Mouse (Mus musculus) common myeloid progenitor, adult 5-6 weeks (primary cell): ENCODE data around the gene Gabra3. TPM values are rescaled to one million over a fixed set of nuclear protein-coding genes. Genes with fewer than 3 reads are reported as not detected.

Experiments
- ATAC-seq: replicated peaks from 2 replicates; pipeline ENCODE4 v1.8.0; 2016; ENCODE audit warnings: low read depth, mild to moderate bottlenecking, moderate TSS enrichment, inconsistent platforms; ENCODE audit not compliant: poor library complexity, severe bottlenecking
- total RNA-seq: library from RNA; stranded (forward); fragments of 200-1000, 187-1606 nt; gene quantifications from 2 replicates; pipeline ENCODE4 v1.2.3, GENCODE M21; 2017

Gabra3 gene
- not detected in 2 replicates for total RNA-seq

GRCm38 (mm10) chrX:72656230-72656898 lies at the start of gene Gabra3:
Gene Gabra3 (minus strand): TSS chrX:72656848.
- no peak for ATAC-seq

DNA sequence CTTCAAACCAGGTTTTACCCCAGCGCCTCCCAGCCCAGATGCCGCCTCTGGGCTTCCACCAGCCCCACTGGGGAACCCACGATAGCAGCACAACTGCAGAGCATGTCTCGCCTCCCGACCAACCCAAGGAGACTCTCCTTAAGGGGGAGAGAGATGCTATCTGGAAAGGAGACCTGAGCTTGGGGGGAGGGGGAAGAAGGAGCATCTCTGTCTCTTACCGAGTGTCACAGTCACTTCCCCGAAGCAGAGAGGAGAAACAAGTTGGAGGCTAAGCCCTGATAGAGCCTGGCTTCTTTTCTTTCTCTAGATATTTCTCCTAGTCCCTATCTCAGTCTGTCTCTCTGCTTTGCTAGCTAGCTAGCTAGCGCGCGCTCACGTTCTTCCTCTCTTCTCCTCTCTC lies 859 bp downstream of the Gabra3 start:
- ATAC-seq, result no peak

DNA sequence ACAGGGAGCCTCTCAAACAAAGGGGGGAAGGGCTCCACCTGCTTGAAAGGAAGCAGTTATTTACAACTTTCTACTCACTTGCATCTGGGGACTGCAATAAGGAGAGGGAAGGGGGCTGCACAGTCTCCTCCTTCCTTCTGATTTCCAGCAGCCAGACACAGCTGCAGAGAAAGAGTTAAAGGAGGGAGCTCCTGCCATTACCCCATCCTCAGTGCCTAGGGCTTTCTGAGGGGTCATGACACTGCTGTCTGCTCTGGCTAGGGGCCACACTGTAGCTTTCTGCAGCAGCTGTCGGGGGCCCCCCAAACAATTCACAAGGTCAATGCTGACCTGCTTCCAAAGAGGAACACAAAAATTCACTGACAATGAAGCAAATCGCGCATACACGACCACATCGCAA lies 1.3 kb downstream of the Gabra3 start:
- ATAC-seq, result no peak

DNA sequence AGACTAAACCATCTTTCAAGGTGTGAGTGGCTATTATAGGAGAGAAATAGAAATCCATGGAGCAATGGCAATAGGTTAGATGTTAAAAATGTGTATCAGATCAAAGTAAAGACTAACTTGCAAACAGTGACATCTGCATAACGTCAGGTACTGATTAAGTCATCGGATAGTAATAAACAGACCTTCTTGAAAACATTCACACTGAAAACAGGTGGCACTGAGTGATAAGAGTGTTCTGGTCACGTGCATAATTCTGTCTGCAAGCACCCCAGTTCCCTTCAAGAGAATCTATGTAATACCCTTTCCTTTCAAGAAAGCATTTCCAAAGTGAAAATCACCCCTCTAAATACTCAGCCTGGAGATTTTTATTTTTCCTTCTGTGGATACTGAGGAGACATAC lies 6.0 kb downstream of the Gabra3 start:
- ATAC-seq, result no peak

DNA sequence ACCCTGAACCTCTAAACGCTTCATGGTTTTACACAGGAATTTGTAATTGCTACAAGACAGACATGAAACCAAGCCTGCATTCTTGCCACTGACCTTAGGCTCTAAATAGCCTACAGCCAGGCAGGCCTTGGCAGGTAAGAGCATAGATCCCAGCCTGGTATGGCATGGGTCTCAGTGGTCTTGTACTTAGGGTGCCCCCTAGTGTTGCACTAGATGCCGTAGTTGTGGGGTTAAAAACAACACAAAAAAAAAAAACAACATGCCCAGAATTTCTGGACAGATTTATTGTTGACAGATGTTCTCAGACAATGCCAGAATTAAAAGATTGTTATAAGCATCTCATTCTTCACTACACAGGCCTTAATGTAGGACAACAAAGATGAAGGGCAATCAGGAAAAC lies 12.0 kb downstream of the Gabra3 start:
- ATAC-seq, result no peak

DNA sequence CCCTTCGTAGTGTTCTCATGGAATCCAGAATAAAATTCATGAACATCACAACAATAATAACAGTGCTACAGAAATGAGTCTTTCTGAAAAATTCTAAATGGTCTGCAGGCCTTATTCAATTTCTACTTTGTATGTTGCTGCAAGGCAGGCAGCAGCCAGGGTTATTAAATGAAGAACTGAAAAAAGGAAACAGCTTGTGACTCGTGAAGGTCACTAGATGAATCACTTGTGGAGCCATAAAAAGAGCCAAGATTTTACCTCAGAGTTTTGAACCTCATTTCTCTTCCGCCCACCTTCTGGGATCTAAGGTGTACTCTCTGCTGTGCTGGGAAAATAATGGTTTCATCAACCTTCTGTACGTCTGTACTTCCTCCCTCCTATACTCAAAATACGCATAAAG lies 159.4 kb downstream of the Gabra3 start:
- no peak for ATAC-seq

GRCm38 (mm10) chrX:72489806-72490205 lies 166.8 kb downstream of the Gabra3 start:
- no peak for ATAC-seq

DNA sequence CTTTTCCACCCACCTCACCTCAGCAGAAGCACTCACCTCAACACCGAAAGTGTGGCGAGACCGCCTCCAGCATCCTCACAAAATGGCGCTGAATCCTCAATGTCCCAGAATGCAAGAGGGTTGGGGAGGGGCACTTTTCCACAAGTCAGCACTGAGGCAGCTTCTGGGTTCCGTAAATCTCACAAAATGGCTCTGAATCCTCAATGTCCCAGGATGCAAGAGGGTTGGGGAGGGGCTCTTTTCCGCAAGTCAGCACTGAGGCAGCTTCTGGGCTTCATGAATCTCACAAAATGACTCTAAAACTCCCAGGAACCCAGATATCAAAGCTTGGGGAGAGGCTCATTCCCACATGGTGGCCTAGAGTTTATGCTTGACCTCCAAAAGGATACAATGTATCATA lies 269.9 kb downstream of the Gabra3 start, which contains the start of gene Magea10:
TSS of gene Magea10 (minus strand) at position 101 of the 400 bp plus-strand sequence.
- no peak for ATAC-seq

Other genes with a start within 250 kb of the Gabra3 start
- not detected in 2 replicates for gene Gabrq, start 168.3 kb upstream of the Gabra3 start, total RNA-seq